In genomic region chr2:104113563-104113962, GRCm38 (mm10) we compare ENCODE assay signal across 15 mouse cellular contexts. TPM values are rescaled to one million over a fixed set of nuclear protein-coding genes. Genes with fewer than 3 reads are reported as not detected.
"Had no signal": no experiment of that assay in that cellular context is flagged by ENCODE, and none has a peak within 500 bp of the region (broad histone marks: within the 10 kb centered on the region; RNA-seq: fewer than 3 reads in every experiment).

No protein-coding gene starts in this region.

RNA-seq across cellular contexts. Expression of gene A930018P22Rik, which starts 9.0 kb away (rescaled TPM):
- polyA plus RNA-seq: lung, embryonic 15.5 days; macrophage; midbrain, embryonic 13.5 days; midbrain, embryonic 15.5 days; neural tube, embryonic 14.5 days; spleen, adult 2 months; thymus, adult 2 months had no signal

RNA-seq across cellular contexts. Expression of gene Cd59b, which starts 43.9 kb away (rescaled TPM):
- polyA plus RNA-seq: macrophage had no signal

RNA-seq across cellular contexts. Expression of gene Gm10799, which starts 45.2 kb away (rescaled TPM):
- polyA plus RNA-seq: lung, adult 2 months; lung, embryonic 15.5 days; lung, postnatal 0 days; macrophage; midbrain, embryonic 11.5 days; midbrain, embryonic 13.5 days; midbrain, embryonic 15.5 days; midbrain, postnatal 0 days; neural tube, embryonic 12.5 days; neural tube, embryonic 14.5 days; spleen, adult 2 months; stomach, embryonic 16.5 days; testis, adult 2 months; thymus, adult 2 months; urinary bladder, adult 2 months had no signal

RNA-seq across cellular contexts. Expression of gene Gm10912, which starts 47.9 kb away (rescaled TPM):
- polyA plus RNA-seq: lung, embryonic 15.5 days; lung, postnatal 0 days; macrophage; midbrain, embryonic 11.5 days; midbrain, embryonic 13.5 days; midbrain, embryonic 15.5 days; midbrain, postnatal 0 days; neural tube, embryonic 12.5 days; neural tube, embryonic 14.5 days; stomach, embryonic 16.5 days had no signal
